Mouse (Mus musculus): ENCODE measurements around the gene Zfp36.
A peak's percentile ranks its signal among the peaks of the same experiment; 100 is the strongest.
"Not testable (repeated sequence)": the region's sequence is repeated elsewhere in the genome, so short reads cannot be mapped to it uniquely, and the experiment has no call there.

The Zfp36 gene

DNA sequence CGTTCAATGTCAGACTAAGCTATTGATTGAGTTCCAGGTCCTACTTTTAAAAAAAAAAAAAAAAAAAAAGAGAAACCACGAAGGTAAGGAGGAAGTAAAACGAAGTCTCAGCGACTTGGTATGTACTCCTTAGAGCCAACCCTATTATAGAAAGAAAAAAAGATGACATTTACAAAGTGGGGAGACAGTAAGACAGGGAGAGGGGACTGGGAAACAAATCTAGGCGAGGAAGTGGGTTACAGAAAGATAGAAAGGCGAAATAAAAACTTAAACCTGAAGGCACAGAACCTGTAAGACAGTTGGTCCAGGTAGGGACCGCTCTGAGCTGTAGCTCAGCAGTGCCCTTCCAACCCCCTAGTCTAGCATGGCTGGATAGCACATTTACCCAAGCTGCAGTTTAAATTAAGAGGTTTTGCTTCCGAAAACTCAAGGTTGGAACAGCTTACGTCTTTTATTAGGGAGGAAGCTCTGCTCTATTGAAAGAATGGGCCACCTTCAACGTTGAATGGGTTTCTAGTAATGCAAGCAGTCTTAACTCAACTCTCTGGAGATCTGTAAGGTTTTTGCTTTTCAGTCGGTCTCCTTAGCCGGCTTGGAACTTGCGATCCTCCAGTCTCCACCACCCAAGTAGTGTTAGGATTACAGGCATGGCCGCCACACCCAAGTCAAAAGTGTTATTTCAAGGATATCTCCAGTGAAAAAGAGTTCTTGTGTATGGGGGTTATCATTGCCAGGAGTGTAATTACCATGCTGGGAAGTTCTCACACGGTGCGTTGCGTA lies at the start of gene Zfp36:
TSS of gene Zfp36 (minus strand) at position 17 of the 780 bp plus-strand sequence.
- DNase-seq = peak; percentile 39

DNA sequence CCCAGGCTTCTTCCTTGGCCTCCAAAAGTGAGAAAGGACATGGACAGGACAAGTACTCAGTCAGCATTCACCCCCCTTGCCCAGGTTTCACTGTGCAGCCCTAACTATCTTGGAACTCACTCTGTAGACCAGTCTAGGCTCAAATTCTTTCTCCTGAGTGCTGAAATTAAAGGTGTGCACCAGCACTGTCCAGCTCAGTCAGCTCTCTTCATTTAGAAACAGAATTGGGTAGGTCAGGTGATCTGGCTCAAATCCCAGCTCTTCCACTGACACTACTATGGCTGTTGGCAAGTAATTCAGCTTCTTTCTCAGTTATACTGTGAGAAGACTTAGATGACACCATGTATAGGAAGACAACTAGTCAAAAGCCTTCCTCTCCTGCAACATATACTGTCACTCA lies 47.7 kb upstream of the Zfp36 start:
- DNase-seq = no peak

DNA sequence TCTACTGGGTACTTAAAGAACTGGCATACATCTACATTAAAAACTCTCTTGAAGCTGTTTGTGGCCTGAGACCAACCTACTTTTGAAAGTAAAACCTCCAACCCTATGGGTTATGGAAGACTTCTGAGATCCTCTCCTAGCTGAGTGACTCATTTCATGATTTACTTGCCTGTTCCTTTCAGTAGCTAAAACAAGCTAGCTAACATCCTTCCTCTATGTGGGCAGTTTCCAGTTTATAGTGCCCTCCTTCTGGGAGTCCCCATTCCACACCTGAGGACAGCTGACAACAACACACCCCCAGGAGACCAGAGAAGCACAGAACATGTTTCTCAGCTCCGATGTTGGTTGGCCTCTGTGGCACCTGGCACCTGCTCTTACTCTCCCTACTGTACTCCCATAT lies 43.0 kb upstream of the Zfp36 start:
- no peak for DNase-seq

DNA sequence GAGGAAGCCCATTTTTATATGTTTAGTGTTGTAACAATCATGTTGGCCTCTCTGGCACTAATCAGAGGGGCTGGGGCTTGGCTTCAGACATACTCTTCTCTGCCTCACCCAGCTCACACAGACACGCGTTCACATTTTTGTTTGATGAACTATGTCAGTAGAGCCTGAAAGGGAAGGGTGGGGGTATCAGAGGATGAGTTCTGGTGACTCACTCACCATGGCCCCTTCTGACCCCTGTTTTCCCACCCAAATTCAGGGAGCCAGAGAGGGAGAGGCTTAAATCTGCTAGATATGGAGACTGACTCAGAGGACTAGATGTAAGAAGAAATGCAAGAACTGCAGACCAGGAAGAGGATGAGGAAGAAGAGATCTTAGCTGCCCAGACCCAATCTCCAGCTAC lies 39.4 kb upstream of the Zfp36 start:
- DNase-seq = no peak

DNA sequence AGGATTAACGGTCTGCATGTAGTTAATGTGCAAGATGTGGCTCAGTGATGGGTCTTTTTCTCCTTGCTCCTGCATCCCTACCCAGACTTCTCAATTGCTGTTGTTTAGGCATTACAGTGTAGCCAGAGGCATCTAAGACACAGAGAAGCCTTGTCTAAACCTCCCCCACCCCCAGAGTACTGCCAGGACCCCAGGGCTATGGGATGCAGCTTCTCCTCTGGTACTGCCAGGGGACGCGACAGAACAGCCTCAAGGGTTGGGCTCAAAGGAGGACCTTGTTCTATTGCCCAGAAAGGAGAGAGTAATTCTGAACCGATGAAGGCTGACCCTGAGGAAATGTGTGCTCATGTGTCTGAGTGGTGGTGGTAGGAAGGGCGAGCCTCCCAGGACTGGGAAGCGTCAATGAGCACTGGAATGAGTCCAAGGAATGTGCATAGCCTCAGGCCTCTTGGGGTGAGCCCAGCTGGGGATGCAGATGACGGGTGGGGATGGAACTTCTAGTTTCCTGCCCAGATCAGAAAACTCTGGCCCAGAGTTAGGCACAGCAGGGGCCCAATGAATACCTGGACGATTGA lies 38.1 kb upstream of the Zfp36 start:
- no peak for DNase-seq

DNA sequence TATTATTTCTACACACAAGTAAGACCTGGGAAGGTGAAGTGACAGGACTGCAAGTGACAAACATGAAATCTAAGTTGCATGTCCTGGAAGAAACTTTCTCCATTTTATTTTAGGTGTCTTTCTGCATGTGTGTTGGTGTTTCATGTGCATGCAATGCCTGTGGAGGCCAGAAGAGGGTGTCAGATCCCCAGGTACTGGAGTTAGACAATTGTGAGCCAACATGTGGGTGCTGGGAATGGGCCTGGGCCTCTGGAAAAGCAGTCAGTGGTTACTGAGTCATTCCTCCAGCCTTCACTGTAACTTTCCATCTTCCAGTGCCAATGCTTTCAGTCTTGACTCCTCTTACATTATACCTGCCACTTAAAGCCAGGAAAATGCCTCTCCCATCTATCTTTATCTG lies 37.3 kb upstream of the Zfp36 start:
- DNase-seq = no peak

DNA sequence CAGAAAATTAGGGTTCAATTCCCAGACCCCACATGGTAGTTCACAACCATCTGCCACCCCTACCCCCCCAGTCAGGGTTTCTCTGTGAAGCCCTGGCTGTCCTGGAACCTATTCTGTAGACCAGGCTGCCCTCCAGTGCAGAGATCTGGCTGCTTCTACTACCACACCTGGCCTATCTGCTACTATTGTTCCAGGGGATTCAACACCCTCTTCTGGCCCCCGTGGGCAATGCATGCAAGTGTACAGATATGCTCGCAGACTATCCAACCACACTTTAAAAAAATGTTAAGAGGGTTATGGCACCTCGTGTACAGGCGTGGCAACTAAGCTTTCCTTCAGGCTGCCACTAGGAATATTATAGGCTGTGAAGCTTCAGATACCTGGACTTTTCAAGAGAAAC lies 32.8 kb upstream of the Zfp36 start:
- peak; percentile 38 for DNase-seq

DNA sequence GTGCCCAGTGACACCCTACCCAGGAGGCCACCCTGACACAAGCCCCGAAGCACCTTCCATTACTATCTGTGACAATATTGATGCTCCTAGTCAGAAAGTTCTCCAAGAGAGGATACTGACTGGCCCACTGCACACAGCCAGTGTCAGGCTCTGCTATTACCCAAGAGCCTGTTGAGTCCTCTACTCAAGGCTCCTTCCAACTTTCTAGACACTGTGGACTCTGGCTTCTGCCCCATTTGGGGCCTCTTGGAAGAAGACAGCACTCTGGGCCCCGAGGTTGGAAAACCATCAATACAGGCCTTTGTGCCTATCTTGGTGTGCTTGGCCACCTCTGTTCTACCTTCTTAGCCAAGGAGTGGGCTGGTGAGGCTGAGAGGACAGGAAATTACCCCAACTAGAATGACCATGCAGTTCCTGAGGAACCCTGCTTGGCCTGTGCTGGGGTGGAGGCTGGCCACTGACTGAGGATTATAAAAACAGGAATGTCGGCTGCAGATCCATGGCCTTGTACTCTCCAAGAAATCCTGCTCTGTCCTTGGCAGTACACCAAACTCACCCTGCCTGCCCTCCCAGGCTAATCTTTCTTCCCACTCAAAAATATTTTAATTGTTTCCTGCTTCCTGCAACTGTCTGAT lies 30.9 kb upstream of the Zfp36 start:
- DNase-seq = no peak

DNA sequence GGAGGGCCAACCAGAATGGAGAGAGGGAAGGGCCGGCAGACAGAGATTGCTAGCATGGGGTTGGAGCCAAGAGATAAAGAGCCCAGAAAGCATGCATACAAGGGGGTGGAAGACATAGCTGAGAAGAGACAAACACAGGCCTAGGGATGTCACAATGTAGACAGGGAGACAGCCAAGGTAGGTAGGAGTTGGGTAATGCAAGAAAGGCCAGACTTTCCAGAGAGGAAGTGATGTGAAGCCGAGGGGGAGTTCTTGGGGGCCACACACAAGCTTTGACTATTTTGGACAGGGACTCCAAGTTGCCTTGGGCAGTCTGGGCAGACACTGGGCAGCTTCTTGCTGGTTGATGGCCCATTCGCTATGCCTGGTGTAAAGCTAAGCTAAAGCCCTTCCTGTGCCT lies 21.9 kb upstream of the Zfp36 start:
- DNase-seq = no peak

DNA sequence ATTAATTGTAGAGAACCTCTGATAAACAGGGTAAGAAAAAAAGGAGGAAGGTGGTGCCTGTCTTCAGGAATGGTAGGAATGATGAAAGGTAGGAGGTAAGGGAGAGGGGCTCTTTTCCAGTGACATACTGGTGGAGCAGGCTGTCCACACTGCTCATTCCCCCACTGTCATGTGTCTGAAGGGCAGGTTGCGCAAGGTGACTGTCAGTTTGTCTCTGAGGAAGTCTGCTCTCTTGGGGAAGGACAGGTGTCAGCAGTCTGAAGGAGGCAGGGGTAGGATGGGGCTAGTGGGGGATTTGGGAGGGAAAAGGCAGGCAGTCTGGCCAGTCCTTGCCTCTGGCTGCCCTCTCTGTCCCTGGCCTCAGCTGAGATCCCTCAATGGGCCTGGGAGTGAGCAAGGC lies 21.0 kb upstream of the Zfp36 start:
- DNase-seq = no peak

DNA sequence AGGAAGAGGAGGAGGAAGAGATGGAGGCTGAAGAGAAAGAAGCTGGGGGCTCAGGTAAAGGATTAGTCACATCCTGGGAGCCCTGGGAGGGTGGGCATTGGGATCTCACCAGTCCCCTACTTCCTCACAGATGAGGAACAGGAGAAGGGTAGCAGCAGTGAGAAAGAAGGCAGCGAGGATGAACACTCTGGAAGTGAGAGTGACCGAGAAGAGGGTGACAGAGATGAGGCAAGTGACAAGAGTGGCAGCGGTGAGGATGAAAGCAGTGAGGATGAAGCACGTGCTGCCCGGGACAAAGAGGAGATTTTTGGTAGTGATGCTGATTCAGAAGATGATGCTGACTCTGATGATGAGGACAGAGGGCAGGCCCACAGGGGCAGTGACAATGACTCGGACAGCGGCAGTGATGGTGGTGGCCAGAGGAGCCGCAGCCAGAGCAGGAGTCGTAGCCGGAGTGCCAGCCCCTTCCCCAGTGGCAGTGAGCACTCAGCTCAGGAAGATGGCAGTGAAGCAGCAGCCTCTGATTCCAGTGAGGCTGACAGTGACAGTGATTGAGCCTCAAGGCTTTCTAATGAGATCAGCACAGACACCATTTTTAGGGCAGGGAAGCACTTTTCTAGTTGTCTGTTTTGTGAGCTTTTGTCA lies 18.8 kb upstream of the Zfp36 start:
- no peak for DNase-seq

DNA sequence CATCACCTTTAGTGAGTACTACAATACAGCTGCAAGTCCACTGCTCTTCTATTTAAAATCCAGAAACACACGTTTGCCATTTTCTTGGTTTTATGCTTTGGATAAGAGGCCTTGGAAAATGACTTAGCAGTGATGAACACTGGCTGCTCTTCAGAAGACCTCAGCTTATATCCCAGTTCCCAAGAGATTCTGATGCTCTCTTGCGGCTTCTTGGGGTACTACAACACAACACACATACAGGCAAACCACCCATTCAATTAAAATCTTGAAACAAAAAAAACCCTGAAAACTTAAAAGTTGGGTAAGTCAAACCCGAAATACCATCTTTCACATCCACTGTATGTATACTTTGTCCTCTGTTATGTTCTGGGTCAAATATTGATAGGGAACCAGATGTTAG lies 17.9 kb upstream of the Zfp36 start:
- no peak for DNase-seq

DNA sequence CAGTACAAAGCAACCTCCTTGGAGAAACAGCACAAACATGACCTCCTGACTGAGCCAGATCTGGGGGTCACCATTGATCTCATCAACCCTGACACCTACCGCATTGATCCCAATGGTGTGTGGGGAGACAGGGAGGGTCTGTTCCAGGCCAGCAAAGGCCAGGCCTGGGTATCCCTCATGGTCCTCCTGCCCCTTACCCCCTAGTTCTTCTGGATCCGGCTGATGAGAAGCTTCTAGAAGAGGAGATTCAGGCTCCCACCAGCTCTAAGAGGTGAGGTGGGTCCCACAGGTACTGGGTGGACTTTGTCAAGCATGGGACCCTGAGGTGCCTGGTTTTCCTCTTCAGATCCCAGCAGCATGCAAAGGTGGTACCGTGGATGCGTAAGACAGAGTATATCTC lies 15.4 kb upstream of the Zfp36 start:
- no peak for DNase-seq

DNA sequence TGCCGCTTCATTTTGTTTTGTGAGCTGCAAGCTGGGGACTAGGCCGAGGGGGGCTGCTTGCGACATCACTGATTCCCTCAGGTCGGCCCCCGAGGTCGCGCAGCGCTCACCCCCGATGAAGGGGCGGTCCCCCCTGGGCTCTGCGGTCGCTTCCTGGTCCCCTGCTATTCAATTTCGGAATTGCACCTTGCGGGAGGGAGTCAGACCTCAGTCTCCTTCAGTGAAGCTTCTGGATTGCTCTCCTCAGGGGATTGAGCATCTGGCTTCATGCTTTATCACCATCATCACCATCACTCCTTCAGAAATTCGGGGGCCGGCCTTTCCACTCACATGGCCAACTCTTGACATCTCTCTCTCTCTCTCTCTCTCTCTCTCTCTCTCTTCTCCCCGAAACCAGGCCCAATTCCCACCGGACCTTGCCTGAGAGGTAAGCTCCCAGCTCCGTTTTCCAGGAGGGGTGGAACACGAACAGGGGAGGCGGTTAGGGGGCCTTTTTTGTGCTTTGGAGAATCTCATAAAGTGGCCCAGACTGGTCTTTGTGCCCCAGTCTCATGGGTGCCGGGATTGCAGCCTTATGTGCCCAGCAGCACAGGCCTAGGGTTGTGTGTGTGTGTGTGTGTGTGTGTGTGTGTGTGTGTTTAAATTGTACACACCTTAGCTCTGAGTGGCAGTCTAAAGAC lies 13.4 kb upstream of the Zfp36 start:
- DNase-seq = no peak

DNA sequence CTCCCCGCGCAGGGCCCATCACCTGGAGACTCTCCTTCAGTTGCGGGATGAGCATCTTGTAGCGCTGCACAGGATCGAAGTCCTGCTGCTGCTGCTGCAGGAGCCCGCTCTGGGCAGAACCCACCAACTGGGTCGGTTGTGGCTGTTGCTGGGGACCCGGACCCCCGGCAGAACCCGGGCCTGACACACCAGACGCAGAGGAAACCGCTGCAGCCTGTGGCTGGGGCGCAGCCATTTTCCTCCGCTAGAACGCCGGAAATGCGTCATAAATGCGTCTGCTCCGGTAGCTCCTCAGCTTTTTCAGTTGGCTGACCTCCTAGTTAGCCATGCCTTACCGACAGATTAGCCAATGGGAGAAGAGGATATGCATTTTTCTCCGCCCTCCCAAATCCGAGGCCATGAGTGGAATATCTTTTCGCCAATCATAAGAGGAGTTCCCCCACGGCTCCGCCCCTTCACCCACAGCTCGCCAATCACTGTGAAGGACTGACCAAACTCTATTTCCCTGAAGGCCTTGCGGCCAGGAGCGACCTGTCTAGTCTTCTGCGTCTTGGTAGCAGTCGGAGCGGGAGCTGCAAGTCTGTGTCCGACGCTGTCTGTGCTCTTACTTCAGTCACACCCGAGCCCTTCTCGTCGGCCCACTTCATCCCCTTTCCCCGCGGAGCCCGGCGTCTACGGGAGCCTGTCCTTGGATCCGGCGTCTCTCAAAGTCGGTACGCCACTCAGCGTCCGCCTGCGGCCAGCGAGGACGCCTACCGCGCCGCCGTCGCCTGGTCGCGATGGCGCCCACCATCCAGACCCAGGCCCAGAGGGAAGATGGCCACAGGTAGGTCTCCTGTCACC lies 12.6 kb upstream of the Zfp36 start, which contains the start of the genes Med29 and Paf1:
TSS of gene Med29 (minus strand) at position 280 of the 843 bp plus-strand sequence.
TSS of gene Paf1 (plus strand) at position 523 of the 843 bp plus-strand sequence.
- DNase-seq = peak; percentile 93

DNA sequence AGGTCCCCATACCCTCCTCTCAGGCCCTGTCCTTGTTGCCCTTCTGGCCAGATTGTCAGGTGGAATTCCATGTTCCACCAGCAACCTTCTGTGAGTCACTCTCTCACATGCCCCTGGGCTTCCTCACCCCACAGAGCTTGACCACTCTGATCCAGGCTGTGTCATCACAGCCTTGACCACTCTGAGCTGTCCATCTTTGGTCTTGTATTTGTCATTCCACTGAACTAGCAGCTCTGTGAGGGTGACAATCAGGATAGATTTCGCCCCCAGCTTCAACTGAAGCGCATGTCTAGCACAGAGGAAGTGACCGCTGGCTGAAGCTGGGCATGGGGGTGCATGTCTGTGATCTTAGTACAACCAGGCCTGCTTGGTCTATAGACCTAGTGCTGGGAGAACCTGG lies 10.3 kb upstream of the Zfp36 start:
- no peak for DNase-seq

DNA sequence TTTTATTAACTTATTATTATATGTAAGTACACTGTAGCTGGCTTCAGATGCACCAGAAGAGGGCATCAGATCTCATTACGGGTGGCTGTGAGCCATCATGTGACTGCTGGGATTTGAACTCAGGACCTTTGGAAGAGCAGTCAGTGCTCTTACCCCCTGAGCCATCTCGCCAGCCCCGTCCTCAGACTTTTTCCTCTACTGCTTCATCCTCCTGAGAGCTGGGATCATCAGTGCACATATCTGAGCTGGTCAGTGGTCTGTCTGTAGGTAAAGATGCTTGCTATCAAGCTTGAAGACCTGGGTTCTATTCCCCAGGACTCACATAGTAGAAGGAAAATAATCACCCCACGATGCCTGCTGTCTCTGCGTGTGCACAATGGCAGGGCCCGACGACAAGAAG lies 7.3 kb upstream of the Zfp36 start:
- DNase-seq = not testable (repeated sequence)

DNA sequence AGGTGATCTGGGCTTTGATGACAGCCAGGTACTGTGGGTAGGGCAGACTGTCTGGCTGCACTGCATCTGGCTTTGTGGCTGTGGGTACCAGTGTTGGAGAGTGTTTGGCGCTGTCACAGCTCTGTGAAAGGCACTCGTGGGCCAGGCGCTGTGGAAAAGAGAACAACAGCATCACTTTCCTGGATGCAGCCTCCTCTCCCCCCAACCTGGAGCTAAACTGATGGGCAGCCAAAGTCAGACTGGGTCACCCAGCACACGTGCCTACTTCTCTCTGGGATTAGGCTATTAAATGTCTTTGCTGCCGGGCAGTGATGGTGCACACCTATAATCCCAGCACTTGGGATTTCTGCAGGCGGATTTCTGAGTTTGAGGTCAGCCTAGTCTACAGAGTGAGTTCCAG lies 6.8 kb upstream of the Zfp36 start:
- not testable (repeated sequence) for DNase-seq

DNA sequence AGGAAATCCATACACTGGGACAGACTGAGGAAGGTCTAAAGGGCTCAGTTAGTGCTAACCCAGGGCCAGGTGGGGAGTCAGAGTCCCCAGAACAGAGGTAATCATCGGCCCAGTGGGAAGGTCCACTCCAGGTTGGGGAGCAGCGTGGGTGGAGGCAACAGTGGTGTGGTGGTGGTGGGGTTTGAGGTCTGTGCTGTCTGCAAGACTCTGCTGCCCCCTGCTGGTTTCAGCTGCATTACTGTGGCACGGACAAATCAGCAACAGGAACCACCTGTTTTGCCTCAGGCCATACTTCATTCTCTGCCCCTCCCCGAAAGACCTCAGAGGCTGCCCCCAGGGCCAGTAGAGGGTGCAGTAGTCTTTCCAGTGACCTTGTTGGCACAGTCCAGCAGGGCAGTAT lies 6.4 kb upstream of the Zfp36 start:
- DNase-seq = peak; percentile 91

DNA sequence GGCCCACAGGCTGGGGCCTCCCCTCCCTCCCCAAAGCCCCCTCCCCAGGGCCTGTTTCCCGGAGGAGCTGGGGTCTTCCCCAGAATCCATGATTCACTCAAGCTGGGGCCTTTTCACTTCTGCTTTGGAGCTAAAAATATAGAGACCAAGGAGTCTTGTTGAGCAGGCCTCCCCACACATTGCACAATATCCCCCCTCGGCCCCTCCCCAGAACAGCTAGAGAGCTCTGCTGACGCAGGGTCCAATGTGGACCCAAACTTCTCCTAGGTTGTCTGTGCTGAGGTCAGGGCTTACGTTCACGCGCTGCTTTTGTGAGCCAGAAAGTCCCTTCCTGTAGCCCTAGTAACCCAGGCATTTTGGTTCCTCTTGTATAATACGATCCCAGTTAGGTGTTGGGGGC lies 6.0 kb upstream of the Zfp36 start:
- DNase-seq = no peak

DNA sequence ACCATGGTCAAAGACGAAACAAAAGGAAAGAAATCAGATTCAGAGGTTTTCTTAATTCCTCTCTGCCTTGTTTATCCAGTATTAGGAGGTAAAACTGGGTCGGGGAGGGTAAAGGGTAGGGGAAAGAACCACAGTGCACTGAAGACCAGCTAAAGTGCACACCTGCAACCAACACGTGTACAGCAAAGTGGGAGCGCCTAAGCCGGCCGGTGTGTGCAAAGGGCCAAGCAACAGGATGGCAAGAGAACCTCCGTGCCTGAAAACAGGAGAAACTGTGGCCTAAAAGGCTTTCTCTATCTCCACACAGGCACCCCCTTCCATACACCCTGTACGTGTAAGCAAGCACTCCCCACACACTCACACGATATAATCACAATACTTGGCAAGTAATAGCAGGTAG lies 5.1 kb upstream of the Zfp36 start:
- DNase-seq = peak; percentile 49

DNA sequence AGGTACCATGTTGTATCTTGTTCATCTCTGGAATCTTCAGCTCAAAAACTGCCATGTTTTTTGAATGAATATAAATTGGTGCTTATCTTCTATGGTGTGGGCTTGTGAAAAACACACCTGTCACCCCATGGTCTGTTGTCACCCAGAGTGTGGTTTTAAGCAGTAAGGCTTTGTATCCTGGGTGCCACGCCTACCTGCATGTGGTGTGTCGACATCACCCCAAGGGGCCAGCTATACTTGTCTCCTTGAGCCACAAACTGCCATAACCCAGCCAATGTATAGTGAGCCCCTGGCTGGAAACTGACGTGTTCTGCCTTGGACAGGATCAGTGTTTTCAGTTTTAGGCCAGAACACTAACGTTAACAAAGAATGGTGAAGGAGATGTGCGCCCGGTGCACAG lies 4.1 kb upstream of the Zfp36 start:
- DNase-seq = peak; percentile 70
